Mouse (Mus musculus): ENCODE measurements around the gene Stk26. TPM values are rescaled to one million over a fixed set of nuclear protein-coding genes. Genes with fewer than 3 reads are reported as not detected.

Gene Stk26
- polyA plus RNA-seq, 1 experiment from 2014 or later = 6.1 TPM

DNA sequence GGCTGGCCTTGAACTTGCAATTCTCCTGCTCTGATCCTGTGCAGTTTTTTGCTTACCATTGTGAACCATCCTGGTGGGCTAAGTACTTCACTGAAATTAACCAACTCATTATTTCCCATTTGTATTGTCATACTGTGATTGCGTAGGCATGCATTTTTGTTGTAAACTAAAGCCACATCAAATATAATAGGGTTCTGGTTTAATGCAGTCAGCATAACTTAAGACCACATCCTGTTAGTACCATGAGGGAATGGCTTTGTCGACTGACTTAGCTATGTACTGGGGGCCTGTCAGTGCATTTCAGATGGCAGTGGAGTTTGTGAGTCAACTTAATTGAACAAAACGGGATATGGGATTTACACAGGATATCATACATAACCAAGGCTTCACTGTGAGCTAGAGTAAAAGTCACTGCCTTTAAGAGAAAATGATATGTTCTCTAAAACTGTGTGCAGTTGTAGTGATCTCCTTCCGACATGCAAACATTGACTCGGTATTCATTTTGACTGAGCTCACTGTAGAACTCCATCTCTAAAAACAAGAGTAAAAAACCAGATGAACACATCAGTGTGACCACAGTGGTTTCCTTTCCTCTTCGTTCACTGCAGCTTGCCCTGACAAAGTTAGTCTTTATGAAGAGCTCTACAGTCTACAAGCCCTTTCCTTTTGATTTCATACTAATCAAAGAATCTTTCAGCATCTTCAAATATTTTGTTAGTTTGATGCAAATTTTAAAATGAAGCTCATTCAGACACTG is 33.6 kb downstream of the Stk26 start:
- DNase-seq = no peak
- Histone ChIP-seq H3K27me3 (ENCODE audit: insufficient read depth, low read length) (no peaks in the 10 kb centered on the region), H3K27ac (ENCODE audit: low read depth) (no peak overlapping the region), H3K36me3 (ENCODE audit: insufficient read depth) (no peaks in the 10 kb centered on the region), H3K9me3 (ENCODE audit: low read depth, low read length) (no peaks in the 10 kb centered on the region), H3K4me3 (ENCODE audit: low read depth, low read length) (no peak overlapping the region), H3K9ac (no peak overlapping the region), H3K4me1 (ENCODE audit: insufficient read depth) (no peaks in the 10 kb centered on the region), H3K4me2 (no peak overlapping the region)
- no peak for ATAC-seq (ENCODE audit: insufficient read depth)
- whole genome bisulfite sequencing = 77% methylated on average over 6 of the region's 6 CpGs
- TF ChIP-seq CTCF (IDR thresholded peaks at IDR 0.05; ENCODE audit: low read depth) = no peak

GRCm38 (mm10) chrX:50887999-50888398 is 47.2 kb downstream of the Stk26 start:
- WGBS = 72% methylated on average over 2 of the region's 2 CpGs

DNA sequence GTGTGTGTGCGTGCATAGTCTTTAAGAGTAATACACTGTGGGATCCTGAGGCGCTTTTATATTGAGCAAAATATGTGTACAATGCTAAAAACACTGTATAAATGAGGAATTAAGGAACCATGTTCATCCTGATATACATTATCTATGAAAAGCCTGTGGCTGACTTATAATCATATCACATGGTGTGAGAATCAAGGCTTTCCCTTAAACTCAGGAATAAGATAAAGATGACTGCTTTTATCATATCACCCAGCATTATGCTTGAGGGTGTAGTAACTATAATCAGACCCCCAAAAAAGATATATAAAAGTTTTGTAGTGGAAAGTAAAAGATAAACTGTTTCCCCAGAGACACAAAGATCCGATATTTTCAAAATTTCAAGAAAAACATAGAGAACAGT is 62.6 kb downstream of the Stk26 start:
- Histone ChIP-seq H3K4me2 (no peak overlapping the region), H3K36me3 (ENCODE audit: insufficient read depth) (no peaks in the 10 kb centered on the region), H3K4me1 (ENCODE audit: insufficient read depth) (no peaks in the 10 kb centered on the region), H3K9me3 (ENCODE audit: low read depth, low read length) (no peaks in the 10 kb centered on the region), H3K4me3 (ENCODE audit: low read depth, low read length) (no peak overlapping the region), H3K27ac (ENCODE audit: low read depth) (no peak overlapping the region), H3K27me3 (ENCODE audit: insufficient read depth, low read length) (no peaks in the 10 kb centered on the region), H3K9ac (no peak overlapping the region)
- no peak for DNase-seq
- WGBS = 78% methylated on average over 3 of the region's 3 CpGs
- no peak for TF ChIP-seq CTCF (IDR thresholded peaks at IDR 0.05; ENCODE audit: low read depth)
- no peak for ATAC-seq (ENCODE audit: insufficient read depth)

More at GRCm38 (mm10) chrX:50887999-50888398, 47.2 kb downstream of the Stk26 start:
- no peak overlapping the region for H3K4me2 ChIP-seq
- H3K27me3 ChIP-seq (ENCODE audit: insufficient read depth, low read length) = no peaks in the 10 kb centered on the region
- peak; percentile 2 for DNase-seq
- TF ChIP-seq CTCF (IDR thresholded peaks at IDR 0.05; ENCODE audit: low read depth) = 0 out of 2 replicates have a peak, but pooled peaks have one; percentile 11
- no peaks in the 10 kb centered on the region for H3K36me3 ChIP-seq (ENCODE audit: insufficient read depth)
- H3K4me3 ChIP-seq (ENCODE audit: low read depth, low read length) = no peak overlapping the region
- no peak overlapping the region for H3K27ac ChIP-seq (ENCODE audit: low read depth)
- ATAC-seq (ENCODE audit: insufficient read depth) = no peak
- H3K9me3 ChIP-seq (ENCODE audit: low read depth, low read length) = no peaks in the 10 kb centered on the region
- no peak overlapping the region for H3K9ac ChIP-seq
- no peaks in the 10 kb centered on the region for H3K4me1 ChIP-seq (ENCODE audit: insufficient read depth)

- WGBS = 73% methylated on average over 5 of the region's 5 CpGs
- H3K4me2 ChIP-seq = no peak overlapping the region
- H3K9ac ChIP-seq = no peak overlapping the region
- no peaks in the 10 kb centered on the region for H3K4me1 ChIP-seq (ENCODE audit: insufficient read depth)
- ATAC-seq (ENCODE audit: insufficient read depth) = no peak
- H3K36me3 ChIP-seq (ENCODE audit: insufficient read depth) = no peaks in the 10 kb centered on the region
- no peak overlapping the region for H3K4me3 ChIP-seq (ENCODE audit: low read depth, low read length)
- H3K9me3 ChIP-seq (ENCODE audit: low read depth, low read length) = no peaks in the 10 kb centered on the region
- no peak for DNase-seq
- H3K27ac ChIP-seq (ENCODE audit: low read depth) = no peak overlapping the region
- H3K27me3 ChIP-seq (ENCODE audit: insufficient read depth, low read length) = no peaks in the 10 kb centered on the region
- TF ChIP-seq CTCF (IDR thresholded peaks at IDR 0.05; ENCODE audit: low read depth) = no peak
Measured at GRCm38 (mm10) chrX:50909915-50910314, 69.1 kb downstream of the Stk26 start.

GRCm38 (mm10) chrX:50917389-50917788 is 76.5 kb downstream of the Stk26 start:
- no peaks in the 10 kb centered on the region for H3K27me3 ChIP-seq (ENCODE audit: insufficient read depth, low read length)

DNA sequence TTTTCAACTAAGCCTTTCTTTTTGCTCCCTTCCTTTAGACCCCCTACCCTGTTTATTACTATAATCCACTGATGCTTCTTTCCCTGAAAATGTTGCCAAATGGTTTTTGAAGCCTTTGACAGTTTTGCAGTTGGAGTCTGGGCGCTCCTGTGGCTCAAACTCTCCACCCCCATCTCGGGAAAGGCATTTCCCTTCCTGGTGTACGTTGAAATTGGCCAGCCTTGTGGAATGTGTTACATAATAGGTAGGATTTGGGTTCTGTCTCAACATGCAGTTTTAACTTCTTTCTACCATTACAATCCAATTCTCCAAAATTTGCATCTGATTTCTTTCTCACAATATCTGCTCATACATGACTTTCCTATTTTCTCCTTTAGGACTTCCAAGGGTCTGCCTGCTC is 77.9 kb downstream of the Stk26 start:
- Histone ChIP-seq H3K4me1 (ENCODE audit: insufficient read depth) (no peaks in the 10 kb centered on the region), H3K27ac (ENCODE audit: low read depth) (no peak overlapping the region), H3K9me3 (ENCODE audit: low read depth, low read length) (no peaks in the 10 kb centered on the region), H3K4me3 (ENCODE audit: low read depth, low read length) (no peak overlapping the region), H3K9ac (no peak overlapping the region), H3K27me3 (ENCODE audit: insufficient read depth, low read length) (no peaks in the 10 kb centered on the region), H3K4me2 (no peak overlapping the region), H3K36me3 (ENCODE audit: insufficient read depth) (no peaks in the 10 kb centered on the region)
- DNase-seq (peak; percentile 12), ATAC-seq (ENCODE audit: insufficient read depth) (no peak)
- WGBS = 34% methylated on average over 3 of the region's 3 CpGs
- no peak for TF ChIP-seq CTCF (IDR thresholded peaks at IDR 0.05; ENCODE audit: low read depth)

More at GRCm38 (mm10) chrX:50917389-50917788, 76.5 kb downstream of the Stk26 start:
- DNase-seq (no peak), ATAC-seq (ENCODE audit: insufficient read depth) (no peak)
- Histone ChIP-seq H3K4me3 (ENCODE audit: low read depth, low read length) (no peak overlapping the region), H3K4me2 (no peak overlapping the region), H3K9me3 (ENCODE audit: low read depth, low read length) (no peaks in the 10 kb centered on the region), H3K27ac (ENCODE audit: low read depth) (no peak overlapping the region), H3K4me1 (ENCODE audit: insufficient read depth) (no peaks in the 10 kb centered on the region), H3K9ac (no peak overlapping the region), H3K36me3 (ENCODE audit: insufficient read depth) (no peaks in the 10 kb centered on the region)
- 75% methylated on average over 2 of the region's 3 CpGs for WGBS
- no peak for TF ChIP-seq CTCF (IDR thresholded peaks at IDR 0.05; ENCODE audit: low read depth)

- Histone ChIP-seq H3K27me3 (ENCODE audit: insufficient read depth, low read length) (no peaks in the 10 kb centered on the region), H3K4me3 (ENCODE audit: low read depth, low read length) (no peak overlapping the region), H3K4me1 (ENCODE audit: insufficient read depth) (no peaks in the 10 kb centered on the region), H3K4me2 (no peak overlapping the region), H3K36me3 (ENCODE audit: insufficient read depth) (no peaks in the 10 kb centered on the region), H3K9ac (no peak overlapping the region), H3K9me3 (ENCODE audit: low read depth, low read length) (no peaks in the 10 kb centered on the region), H3K27ac (ENCODE audit: low read depth) (no peak overlapping the region)
- TF ChIP-seq CTCF (IDR thresholded peaks at IDR 0.05; ENCODE audit: low read depth) = peak; percentile 43
- WGBS = 37% methylated on average over 17 of the region's 18 CpGs
- peak; percentile 52 for DNase-seq
- no peak for ATAC-seq (ENCODE audit: insufficient read depth)
Measured at GRCm38 (mm10) chrX:50924629-50925364, 84.0 kb downstream of the Stk26 start.
